Comparison of ENCODE assay signal across 14 mouse cellular contexts in the genomic region with DNA sequence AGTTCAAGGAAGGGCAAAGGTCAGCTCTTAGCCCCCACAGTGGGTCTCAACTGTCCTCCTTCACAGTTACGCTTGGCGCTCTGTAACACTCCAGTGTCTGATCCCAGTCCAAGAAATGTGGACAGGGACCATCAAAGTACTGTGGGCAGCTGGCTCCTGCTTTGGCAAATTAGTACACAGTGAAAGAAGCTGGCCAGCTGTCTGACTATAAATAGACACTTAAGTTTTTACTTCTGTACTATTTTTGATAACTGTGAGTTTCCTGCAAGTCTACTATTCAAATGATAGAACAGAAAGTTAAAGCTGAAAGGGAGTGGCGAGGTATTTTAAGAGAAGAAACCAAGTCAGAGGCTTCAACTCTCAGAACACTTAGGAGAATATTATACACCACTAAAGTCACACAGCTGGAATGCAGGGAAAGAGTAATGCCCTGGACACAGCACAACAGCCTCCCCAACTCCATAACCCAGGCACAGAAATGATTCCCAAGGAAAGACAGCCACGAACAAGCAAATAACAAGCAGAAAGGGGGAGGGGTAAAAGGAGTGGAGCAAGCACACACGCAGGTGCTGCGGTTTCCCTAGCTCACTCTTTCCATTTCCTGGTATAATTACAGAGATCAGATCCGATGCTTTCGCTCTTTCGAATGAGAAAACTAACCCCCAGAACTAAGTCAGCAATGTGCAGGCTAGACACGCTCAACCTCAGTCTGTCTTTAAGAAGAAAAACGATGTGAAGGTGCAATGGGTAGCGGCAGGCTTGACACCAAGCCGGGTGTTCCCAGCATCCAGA. TPM values are rescaled to one million over a fixed set of nuclear protein-coding genes. Genes with fewer than 3 reads are reported as not detected.
A peak's percentile ranks its signal among the peaks of the same experiment; 100 is the strongest.
DNase-seq lines count a peak whose midpoint lies in the region; ATAC-seq lines count a peak whose summit lies in the region.
"Had no signal": no experiment of that assay in that cellular context is flagged by ENCODE, and none has a peak within 500 bp of the region (broad histone marks: within the 10 kb centered on the region; RNA-seq: fewer than 3 reads in every experiment).

No protein-coding gene starts in this region.

- peak; percentile 29 for DNase-seq in lung, postnatal 10 days
- no peak for DNase-seq in lung, adult 18-20 months
- peak; percentile 11 to 30 for DNase-seq in CD8-positive naive resting alpha-beta T cell, adult 2 months (ENCODE audit: low read depth in 2 of 2, low spot score in 2 of 2)
- peak; percentile 25 for DNase-seq in thymus, postnatal 14 days
- DNase-seq in liver = no peak
- DNase-seq: cerebellum, adult 18-20 months; heart, adult 18-20 months; heart, postnatal 10 days; kidney, postnatal 14 days; right cerebral cortex, adult 18-20 months had no signal

- ATAC-seq in megakaryocyte, adult 5-6 weeks (ENCODE audit: poor library complexity, severe bottlenecking) = peak; percentile 25; the same call in 1 of the 2 replicates
- ATAC-seq in megakaryocyte progenitor cell, adult 5-6 weeks (replicated peaks; ENCODE audit: poor library complexity) = no peak
- ATAC-seq: hindbrain, postnatal 0 days; midbrain, embryonic 16.5 days had no signal

RNA-seq across cellular contexts. Expression of a gene that starts 25.7 kb away (rescaled TPM):
- 11.6 and 16.4 TPM in 2 replicates for total RNA-seq in megakaryocyte, adult 5-6 weeks (2015)
- 27.0 and 34.0 TPM in 2 replicates for total RNA-seq in megakaryocyte, adult 5-6 weeks (2017)
- 20.2 and 27.8 TPM in 2 replicates for total RNA-seq in megakaryocyte progenitor cell, adult 5-6 weeks (2015)
- 51.0 and 76.7 TPM in 2 replicates for total RNA-seq in megakaryocyte progenitor cell, adult 5-6 weeks (2017)

RNA-seq across cellular contexts. Expression of a gene that starts 42.3 kb away (rescaled TPM):
- total RNA-seq in megakaryocyte, adult 5-6 weeks (2015) = not detected in 2 replicates
- not detected in 2 replicates for total RNA-seq in megakaryocyte, adult 5-6 weeks (2017)
- total RNA-seq in megakaryocyte progenitor cell, adult 5-6 weeks (2015) = not detected in 2 replicates
- not detected in 2 replicates for total RNA-seq in megakaryocyte progenitor cell, adult 5-6 weeks (2017)

Comparison
In these comparisons a context has a peak if more than half of its experiments do, and no peak if none do; other contexts are left out.
1. DNase-seq: peak in lung, postnatal 10 days (single experiment), CD8-positive naive resting alpha-beta T cell, adult 2 months (2 of 2) and thymus, postnatal 14 days (single experiment); none in lung, adult 18-20 months (0 of 2) and liver (single experiment).